Mouse (Mus musculus) heart, postnatal 4 days (tissue): ENCODE data around the gene Snx33. TPM values are rescaled to one million over a fixed set of nuclear protein-coding genes. Genes with fewer than 3 reads are reported as not detected.

Source experiments
- total RNA-seq, 2 experiments: library from RNA; stranded (reverse); gene quantifications; 2 replicates each; pipeline ENCODE4 v1.2.3; 2021

The Snx33 gene
- total RNA-seq, 2 experiments from 2014 or later = 11.7 to 13.9 TPM

Other genes starting within 250 kb of the Snx33 start
- gene Lingo1, start 131.9 kb downstream of the Snx33 start, total RNA-seq = 1 to 10 TPM; 2.9 to 3.0 TPM
- under 1 TPM in 1 of 2 experiments, not detected in 1; 0.43 TPM for gene Odf3l1, start 63.7 kb downstream of the Snx33 start, total RNA-seq
- 10 to 100 TPM; 55.6 to 56.6 TPM for gene Cspg4, start 63.3 kb downstream of the Snx33 start, total RNA-seq
- 10 to 100 TPM; 53.5 to 54.4 TPM for gene Imp3, start 9.1 kb upstream of the Snx33 start, total RNA-seq
- 1 to 10 TPM; 8.6 to 9.1 TPM for gene Snupn, start 22.5 kb upstream of the Snx33 start, total RNA-seq
- gene Ptpn9, start 66.6 kb upstream of the Snx33 start, total RNA-seq = 10 to 100 TPM; 24.5 to 25.1 TPM
- 10 to 100 TPM; 46.2 to 46.5 TPM for gene Sin3a, start 143.7 kb upstream of the Snx33 start, total RNA-seq
- gene Man2c1, start 202.3 kb upstream of the Snx33 start, total RNA-seq = 10 to 100 TPM; 58.8 to 68.4 TPM
- 1 to 10 TPM; 3.5 to 5.0 TPM for gene Neil1, start 219.9 kb upstream of the Snx33 start, total RNA-seq
- gene Commd4, start 230.0 kb upstream of the Snx33 start, total RNA-seq = 10 to 100 TPM; 31.1 to 33.0 TPM